Comparison of ENCODE assay signal across 12 mouse cellular contexts in the genomic region with DNA sequence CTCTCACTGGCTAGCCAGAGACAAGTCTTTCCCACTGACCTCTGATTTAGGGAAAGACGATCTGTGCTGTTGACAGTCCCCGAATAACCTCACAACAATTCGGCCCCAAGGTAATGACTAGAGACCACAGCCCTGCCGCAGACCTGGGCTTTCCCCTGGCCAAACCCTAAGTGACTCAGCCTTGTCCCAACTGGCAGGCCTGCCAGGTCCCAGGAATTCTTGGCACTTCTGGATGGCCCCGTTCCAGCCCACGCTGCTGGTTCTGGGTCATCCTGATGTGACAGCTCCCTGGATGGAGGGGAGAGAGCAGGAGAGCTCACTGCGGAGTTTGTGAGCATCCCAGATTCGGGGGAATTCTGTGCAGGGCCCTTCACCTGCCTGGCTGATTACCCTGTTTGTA. TPM values are rescaled to one million over a fixed set of nuclear protein-coding genes. Genes with fewer than 3 reads are reported as not detected.
DNase-seq lines count a peak whose midpoint lies in the region; ATAC-seq and TF ChIP-seq lines count a peak whose summit lies in the region.
"Had no signal": no experiment of that assay in that cellular context is flagged by ENCODE, and none has a peak within 500 bp of the region (broad histone marks: within the 10 kb centered on the region; RNA-seq: fewer than 3 reads in every experiment).

No protein-coding gene starts in this region.

- CTCF ChIA-PET in Patski (lab: Charles Lee), result interaction anchor here (1.2 to 2.6 kb wide), 3 partner anchors 8 to 24 kb away, joined by 3 to 11 read pairs (median 4); no protein-coding TSS in a partner anchor

- H3ac ChIP-seq in myocyte (ENCODE audit: control insufficient read depth, insufficient read length), result no peak overlapping the region

- in situ Hi-C loops in Patski (cut with MboI; ENCODE audit: low pct_unique_long_range_greater_than_20kb), result no loop called here

- TF ChIP-seq CTCF in Patski (IDR thresholded peaks at IDR 0.05), result no peak

- no peaks in the 10 kb centered on the region for H3K36me3 ChIP-seq in myocyte (ENCODE audit: control insufficient read depth, insufficient read depth)
- H3K36me3 ChIP-seq: limb, embryonic 10.5 days had no signal

- peak; percentile 40 to 57 for DNase-seq in layer of hippocampus, postnatal 10 days (ENCODE audit: low spot score in 2 of 2)
- DNase-seq in layer of hippocampus, postnatal 36 days, result no peak
- DNase-seq in Patski (ENCODE audit: low read depth, low spot score), result peak; percentile 73
- DNase-seq in fibroblast of lung, adult 2 months (ENCODE audit: low read depth), result peak; percentile 35
- DNase-seq in yolk sac, embryonic 10.5 days (ENCODE audit: low spot score), result no peak
- no peak for DNase-seq in left cerebral cortex, adult 9 months (ENCODE audit: low spot score in 2 of 2)
- DNase-seq: cerebellum, postnatal 36 days; lung, embryonic 14.5 days had no signal

- TF ChIP-seq POLR2A in myocyte (IDR thresholded peaks at IDR 0.05; ENCODE audit: insufficient read length, low read depth), result no peak

- H3K4me3 ChIP-seq in myocyte, result no peak overlapping the region
- H3K4me3 ChIP-seq: limb, embryonic 10.5 days had no signal

- H3K79me2 ChIP-seq in myocyte (ENCODE audit: control insufficient read depth, insufficient read depth), result no peaks in the 10 kb centered on the region

- peak overlapping the region; percentile 58 for H3K4me2 ChIP-seq in myocyte (ENCODE audit: low read depth)
- H3K4me2 ChIP-seq: lung, embryonic 14.5 days; midbrain, embryonic 11.5 days had no signal

- H3K27me3 ChIP-seq in Patski (no peaks in the 10 kb centered on the region), myocyte (ENCODE audit: control insufficient read depth, insufficient read depth, insufficient read length) (no peaks in the 10 kb centered on the region)

- POLR2A ChIA-PET in Patski (lab: Charles Lee), result no interaction called here

- ATAC-seq in Patski, result peak; percentile 83
- ATAC-seq: hindbrain, embryonic 16.5 days had no signal

TF ChIP-seq in myocyte, 11 proteins besides CTCF, POLR2A, EP300 and RAD21:
- TF ChIP-seq MYOG (IDR thresholded peaks at IDR 0.05; ENCODE audit: control insufficient read depth in 1 of 3, insufficient read depth in 1 of 3, insufficient read length in 2 of 3, low read depth in 2 of 3) (peak in 1 of 3 experiments; percentile 54), SRF (IDR thresholded peaks at IDR 0.05; ENCODE audit: control insufficient read depth, insufficient read length, low read depth) (no peak)
TF ChIP-seq in myocyte: peak in this region for 1.

RNA-seq across cellular contexts. Expression of a gene that starts 29.9 kb away (rescaled TPM):
- total RNA-seq in layer of hippocampus, postnatal 10 days (2021), result 10 to 100 TPM; 15.5 to 17.8 TPM
- total RNA-seq in layer of hippocampus, postnatal 36 days (2021), result 10 to 100 TPM; 20.9 to 22.3 TPM
- 39.6 TPM for polyA plus RNA-seq in Patski (2021)
- polyA plus RNA-seq in myocyte (2012; fragmentation: generic; extraction: Trizol), result 23.7 TPM

RNA-seq across cellular contexts. Expression of a gene that starts 45.1 kb away (rescaled TPM):
- 10 to 100 TPM; 29.0 to 33.9 TPM for total RNA-seq in layer of hippocampus, postnatal 10 days (2021)
- total RNA-seq in layer of hippocampus, postnatal 36 days (2021), result 10 to 100 TPM; 21.6 to 25.8 TPM
- 77.9 TPM for polyA plus RNA-seq in Patski (2021)
- 49.9 TPM for polyA plus RNA-seq in myocyte (2012; fragmentation: generic; extraction: Trizol)

Comparison
In these comparisons a context has a peak if more than half of its experiments do, and no peak if none do; other contexts are left out.
1. DNase-seq: peak in layer of hippocampus, postnatal 10 days (2 of 2), Patski (single experiment) and fibroblast of lung, adult 2 months (single experiment); none in layer of hippocampus, postnatal 36 days (0 of 2), yolk sac, embryonic 10.5 days (single experiment) and left cerebral cortex, adult 9 months (0 of 2).